Mouse (Mus musculus): ENCODE data around the gene Parp1.
A peak's percentile ranks its signal among the peaks of the same experiment; 100 is the strongest.
"Not testable (repeated sequence)": the region's sequence is repeated elsewhere in the genome, so short reads cannot be mapped to it uniquely, and the experiment has no call there.

Gene Parp1

DNA sequence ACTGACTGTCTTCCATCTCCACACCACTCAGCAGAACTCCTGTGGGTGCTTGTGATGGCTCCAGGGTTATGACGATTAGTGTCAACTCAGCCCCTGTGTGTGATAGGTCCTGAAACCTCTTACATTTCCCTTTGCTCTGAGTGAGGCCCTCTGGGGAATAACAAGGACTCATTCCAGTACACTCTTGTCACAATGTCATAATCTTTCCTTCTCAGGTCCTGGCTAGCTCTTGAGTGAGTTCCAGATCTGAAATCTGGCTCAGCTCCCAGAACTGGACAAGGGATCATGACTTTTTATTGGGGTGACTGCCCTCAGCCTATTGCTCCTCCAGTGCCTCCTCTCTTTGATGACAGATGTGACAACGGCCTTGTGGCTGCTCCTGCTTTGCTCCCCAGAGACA, 57.4 kb downstream of the Parp1 start:
- no peak for DNase-seq (ENCODE audit: low spot score in 2 of 2)

DNA sequence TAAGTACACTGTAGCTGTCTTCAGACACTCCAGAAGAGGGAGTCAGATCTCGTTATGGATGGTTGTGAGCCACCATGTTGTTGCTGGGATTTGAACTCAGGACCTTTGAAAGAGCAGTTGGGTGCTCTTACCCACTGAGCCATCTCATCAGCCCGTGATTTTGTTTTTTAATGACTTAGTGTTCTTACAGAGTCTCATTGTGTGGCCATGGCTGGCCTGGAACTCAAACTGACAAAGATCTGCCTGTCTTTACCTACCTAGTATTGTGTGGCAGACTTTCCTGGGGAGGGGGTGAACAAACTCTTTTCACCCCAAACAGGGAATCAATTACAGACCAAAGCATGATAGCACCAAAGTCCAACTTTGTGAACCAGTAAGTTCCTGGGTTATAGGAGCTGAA, 69.1 kb downstream of the Parp1 start:
- not testable (repeated sequence) for DNase-seq (ENCODE audit: low spot score in 2 of 2)

DNA sequence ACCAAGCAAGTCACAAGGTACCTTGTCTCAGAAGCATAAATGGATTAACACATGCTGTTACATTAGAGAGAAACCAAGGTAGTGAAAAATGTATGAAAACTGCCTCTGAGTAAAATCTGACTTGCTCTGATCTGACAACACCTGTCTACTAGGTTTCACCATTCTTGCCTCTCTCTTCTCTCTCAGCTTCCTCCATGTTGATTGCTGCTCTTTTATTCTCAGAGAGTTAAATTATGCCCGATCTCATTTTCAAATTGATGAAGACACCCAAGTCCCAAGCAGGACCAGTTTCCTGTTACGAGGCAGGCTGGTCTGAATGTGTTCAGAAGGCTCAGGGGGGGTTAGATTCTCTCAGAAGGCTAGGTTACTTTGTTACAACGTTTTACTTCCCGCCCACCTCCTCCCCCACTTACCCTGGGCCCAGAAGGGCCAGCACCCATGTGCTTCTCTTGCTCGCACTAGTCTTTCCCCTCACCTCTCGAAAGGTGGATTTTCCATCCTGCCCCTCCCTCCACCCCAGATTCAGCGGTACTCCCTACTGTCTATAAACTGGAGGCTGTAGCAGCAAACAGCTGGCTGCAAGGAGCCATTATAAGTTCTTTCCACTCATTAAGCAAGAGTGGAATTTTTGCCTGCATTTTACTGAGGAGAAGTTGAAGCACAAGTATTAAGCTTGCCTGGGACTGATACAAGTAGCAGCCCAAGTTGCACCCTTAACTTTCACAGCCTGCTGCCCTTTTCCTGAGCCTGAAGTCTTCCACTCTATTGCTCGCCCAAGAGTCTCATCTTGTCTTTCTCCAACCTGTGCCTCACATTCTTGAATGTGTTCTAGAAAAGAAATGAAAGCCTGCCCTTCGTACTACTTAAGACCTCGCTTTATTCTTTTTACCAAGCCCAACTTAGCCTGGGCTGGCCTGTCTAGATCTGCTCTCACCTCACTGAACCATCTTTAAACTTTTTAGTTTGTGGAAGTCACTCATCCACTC, 71.0 kb downstream of the Parp1 start:
- DNase-seq (ENCODE audit: low spot score in 2 of 2): no peak

DNA sequence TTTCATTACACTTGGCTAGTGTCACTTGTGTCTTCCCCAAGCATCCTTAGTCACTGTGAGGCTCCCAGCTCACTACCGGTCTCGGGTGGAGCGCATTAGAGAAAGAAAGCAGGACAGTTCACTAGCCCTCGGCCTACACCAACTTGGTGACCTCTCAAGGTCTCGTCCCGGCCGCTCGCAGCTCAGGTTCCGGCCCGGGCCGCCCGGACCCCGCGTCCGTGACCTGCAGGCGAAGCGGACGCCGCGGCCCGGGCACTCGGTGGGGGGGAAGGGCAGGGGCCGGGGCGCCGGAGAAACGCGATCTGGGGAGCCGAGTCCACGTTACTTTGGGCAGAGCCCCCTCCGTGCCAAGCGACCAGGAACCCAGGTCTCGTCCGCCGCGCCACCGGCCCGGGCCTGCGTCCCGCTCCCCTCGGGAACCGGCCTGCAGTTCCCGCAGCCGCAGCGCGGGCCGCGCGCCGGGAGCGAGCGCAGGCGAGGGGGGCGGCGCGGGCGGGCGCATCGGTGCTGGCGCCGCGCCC, 71.9 kb downstream of the Parp1 start:
- DNase-seq (ENCODE audit: low spot score in 2 of 2): peak; percentile 14 to 27

DNA sequence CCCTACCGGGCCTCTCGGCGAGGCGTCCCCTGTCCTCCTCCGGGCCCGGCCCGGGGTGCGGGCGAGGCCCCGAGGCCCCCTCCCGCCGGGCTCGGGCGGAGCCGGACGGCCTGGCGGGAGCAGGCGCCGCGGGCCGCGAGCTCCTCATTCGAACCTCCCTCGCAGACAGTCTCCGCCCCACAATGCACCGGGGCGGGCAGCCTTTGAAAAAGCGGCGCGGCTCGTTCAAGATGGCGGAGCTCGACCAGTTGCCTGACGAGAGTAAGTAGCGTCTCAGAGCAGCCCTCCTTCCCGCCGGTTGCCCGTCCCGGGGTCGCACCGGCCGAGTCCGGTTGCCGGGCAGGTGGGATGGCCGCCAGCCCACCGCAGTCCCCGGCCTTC, 72.4 kb downstream of the Parp1 start, which contains the start of gene Lin9:
Lin9 (plus strand) TSS at position 14 of the 381 bp plus-strand sequence.
- peak; percentile 93 for DNase-seq (ENCODE audit: low spot score in 2 of 2)

DNA sequence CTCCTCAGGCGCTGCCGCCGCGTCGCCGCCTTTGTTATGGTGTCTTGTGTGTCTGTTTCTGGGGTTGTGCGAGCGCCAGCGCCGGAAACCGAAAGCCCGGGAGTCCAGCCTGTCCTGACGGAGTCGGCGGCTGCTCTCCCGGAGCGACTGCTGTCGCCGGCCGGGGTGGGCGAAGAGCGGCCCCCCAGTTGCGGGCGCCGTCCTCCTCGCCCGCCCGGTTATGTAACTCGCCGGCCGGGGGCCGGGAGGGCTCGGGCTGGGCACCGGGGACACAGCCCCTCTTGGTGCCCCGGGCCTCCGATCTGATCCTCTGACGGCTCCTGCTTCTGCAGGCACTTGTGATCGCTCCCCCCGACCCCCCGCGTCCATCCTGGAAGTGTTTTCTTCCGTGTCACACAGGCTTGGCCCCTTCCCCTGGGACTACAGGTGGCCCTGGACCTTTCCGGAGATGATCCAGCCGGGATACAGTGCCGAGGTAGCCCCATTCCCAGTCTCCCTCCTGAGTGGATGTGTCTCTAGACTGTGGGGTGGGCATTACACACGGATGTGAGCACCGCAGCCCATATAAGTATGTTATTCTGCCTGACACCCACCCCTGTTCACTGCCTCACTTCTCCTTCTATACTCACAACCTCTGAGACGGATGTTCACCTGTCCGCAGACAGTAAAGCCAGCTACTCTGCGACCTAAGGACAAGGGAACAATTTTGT, 72.9 kb downstream of the Parp1 start:
- peak in 1 of 2 experiments; percentile 5 for DNase-seq (ENCODE audit: low spot score in 2 of 2)

DNA sequence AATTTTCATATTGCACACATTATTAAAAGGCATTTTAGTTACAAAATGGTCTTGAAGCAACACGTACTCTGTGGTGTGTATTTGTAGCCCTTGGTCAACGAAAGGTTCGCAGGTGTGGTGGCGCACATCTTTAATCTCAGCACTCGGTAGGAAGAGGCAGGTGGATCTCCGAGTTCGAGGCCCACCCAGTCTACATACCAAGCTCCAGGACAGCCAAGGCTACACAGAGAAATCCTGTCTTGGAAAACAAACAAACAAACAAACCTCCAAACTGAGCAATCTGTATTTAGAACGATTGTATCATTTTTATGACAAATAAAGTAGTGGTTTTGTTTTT, 73.5 kb downstream of the Parp1 start:
- DNase-seq (ENCODE audit: low spot score in 2 of 2): no peak
